Mouse (Mus musculus) forelimb bud, embryonic 11.5 days (tissue): Measurements from ENCODE around the gene Shkbp1.
A peak's percentile ranks its signal among the peaks of the same experiment; 100 is the strongest.

Source experiments
- DNase-seq: peaks from one replicate; pipeline ENCODE4 v3.0.0-alpha.2; 2012; ENCODE audit warnings: low read depth, low spot score

Gene Shkbp1

GRCm38 (mm10) chr7:27366082-27366844, 10.4 kb upstream of the Shkbp1 start:
- DNase-seq = no peak

GRCm38 (mm10) chr7:27364379-27364778, 8.6 kb upstream of the Shkbp1 start:
- no peak for DNase-seq

DNA sequence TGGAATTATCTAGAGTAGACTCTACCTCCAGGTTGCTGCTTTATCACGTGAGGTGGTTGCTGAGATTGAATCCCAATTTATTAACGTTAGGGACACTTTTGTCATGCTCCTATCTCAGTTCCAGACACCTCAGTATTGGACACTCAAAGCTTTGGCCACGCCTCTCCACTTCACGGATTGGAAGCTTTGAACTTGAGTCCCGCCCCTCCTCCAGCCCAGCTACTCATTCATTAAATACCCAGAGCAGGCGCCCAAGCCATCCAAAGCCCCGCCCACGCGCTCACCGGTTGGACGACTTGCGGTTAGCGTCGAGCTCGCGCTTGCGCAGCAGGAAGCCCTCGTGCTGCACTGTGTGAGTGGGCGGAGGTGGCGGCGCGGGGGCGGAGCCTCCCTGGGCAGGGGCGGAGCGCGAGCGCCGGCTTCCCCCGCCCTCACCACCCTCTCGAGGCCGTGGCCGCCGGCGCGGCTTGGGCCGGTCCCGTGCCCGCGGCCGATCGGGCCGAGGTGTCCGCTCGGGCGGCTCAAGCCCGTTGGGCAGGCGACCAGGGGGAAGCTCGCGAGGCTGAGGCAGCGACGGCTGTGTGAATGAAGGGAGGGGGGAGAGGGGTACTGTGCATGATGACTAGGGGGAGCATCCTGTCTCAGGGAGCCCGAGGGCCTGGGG, 5.6 kb upstream of the Shkbp1 start:
- peak; percentile 99 for DNase-seq

GRCm38 (mm10) chr7:27360749-27361148, 4.9 kb upstream of the Shkbp1 start:
- no peak for DNase-seq

GRCm38 (mm10) chr7:27359706-27360358, 4.0 kb upstream of the Shkbp1 start:
- no peak for DNase-seq

DNA sequence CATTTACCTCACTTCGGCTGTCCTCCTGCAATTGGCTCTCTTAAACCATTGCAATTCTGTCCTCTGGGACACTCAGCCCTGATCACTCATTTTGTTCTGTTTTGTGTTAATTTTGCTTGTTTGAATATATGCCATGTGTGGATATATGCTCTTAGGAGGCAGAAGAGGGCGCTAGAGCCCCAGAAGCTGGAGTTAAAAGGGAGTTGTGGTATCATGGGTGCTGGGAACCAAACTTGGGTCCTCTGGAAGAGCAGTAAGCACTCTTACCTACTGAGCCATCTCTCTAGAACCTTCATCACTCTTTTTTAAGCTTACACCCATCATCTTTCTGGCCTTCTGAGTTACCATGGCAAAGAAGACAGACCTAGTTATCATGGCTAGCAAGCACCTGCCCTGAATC, 3.3 kb upstream of the Shkbp1 start:
- no peak for DNase-seq

GRCm38 (mm10) chr7:27357595-27357978, 1.8 kb upstream of the Shkbp1 start:
- no peak for DNase-seq

DNA sequence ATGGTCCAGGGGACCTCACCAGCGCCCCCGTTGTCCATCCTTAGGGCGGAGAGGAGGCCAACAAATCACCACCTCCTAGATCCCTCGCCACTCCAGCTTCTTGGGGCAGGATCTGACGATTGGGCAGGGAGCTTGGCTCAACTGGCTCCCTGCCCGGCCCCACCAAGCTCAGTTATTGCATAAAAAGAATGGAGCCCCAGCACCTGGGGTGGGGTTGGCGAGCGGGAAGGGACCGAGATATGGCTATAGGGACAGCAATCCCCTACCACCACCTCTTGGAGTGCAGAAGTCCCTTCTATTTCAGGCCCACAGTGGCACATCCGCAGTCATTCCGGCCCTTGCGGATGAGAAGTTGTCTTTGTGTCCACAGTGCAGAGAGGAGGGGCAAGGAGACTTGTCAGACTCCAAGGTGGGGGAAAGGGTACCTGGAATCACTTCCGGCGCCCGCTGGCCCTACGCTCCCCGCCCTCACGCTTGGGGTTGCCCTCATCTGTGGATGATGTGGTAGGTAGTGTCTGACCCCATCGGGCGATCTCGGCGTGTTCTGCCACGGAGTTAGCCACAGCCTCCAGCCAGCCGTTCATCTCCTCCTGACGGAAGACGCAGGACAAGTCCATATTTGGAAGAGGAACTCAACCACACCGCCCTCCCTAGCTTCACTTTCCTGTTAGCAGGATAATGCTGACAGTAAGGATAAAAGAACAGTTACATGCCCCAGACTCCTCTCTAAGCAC, 1.2 kb upstream of the Shkbp1 start, which contains the start of gene Gm20479:
Gene Gm20479 (minus strand): TSS at position 559 of the 734 bp plus-strand sequence.
- no peak for DNase-seq

DNA sequence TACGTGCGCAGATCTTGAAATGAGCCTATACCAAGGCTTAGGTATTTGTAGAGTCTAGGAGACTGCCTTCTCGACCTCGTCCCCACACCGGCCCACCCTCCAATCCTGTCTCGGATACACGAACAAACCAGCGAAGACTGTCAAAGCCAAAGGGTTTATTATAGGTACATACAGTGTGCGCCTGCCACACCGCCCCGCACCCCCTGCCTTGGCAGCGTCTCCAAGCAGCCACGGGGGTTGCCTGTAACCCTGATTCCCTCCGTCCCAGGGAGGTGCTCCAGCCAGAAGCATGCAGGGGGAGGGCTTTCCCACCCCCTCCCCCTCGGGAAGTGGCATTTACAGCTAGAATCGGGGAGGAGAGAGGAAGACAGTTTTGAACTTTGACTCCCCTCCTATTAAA, 429 bp upstream of the Shkbp1 start:
- DNase-seq = no peak

GRCm38 (mm10) chr7:27355261-27355660, 558 bp downstream of the Shkbp1 start:
- DNase-seq = no peak

DNA sequence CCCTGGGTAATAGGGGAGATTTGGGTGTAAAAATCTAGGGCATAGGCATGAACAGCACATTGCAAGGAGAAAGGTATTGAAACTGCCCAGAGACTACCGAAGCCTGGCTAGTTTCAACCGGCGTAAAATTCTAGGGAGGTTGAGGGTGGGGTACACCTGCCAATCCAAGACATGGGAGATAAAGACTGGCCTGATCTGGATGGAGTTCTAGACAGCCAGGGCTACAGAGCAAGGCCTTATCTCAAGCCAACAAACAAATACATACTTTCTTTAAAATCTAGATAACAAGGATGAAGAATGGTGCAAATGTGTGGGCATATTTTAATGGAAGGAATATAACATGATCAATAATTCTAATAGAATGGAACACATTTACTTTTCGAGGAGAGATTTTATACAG, 1.0 kb downstream of the Shkbp1 start:
- DNase-seq = no peak

DNA sequence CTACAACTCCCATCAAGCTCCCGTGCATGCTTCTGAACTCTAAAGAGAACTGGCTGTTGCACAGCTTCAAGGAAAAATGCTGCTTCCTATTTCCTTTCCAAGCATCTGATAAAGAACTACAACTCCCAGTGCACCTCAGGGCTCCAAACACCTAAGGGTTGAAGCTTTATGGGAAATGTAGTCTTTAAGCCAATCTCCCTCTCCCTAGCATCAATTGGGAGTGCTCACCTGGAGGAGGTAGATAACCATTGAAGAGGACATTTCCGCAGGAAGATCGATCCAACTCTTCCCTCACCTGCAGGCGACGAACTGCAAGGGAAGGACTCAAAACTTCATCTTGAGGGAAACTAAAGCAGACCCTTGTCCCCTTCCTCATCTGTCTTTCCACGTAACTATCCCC, 1.7 kb downstream of the Shkbp1 start:
- DNase-seq = no peak

- no peak for DNase-seq
Measured at GRCm38 (mm10) chr7:27345444-27345843, 10.4 kb downstream of the Shkbp1 start.

- no peak for DNase-seq
Measured at GRCm38 (mm10) chr7:27342595-27342994, 13.2 kb downstream of the Shkbp1 start.

DNA sequence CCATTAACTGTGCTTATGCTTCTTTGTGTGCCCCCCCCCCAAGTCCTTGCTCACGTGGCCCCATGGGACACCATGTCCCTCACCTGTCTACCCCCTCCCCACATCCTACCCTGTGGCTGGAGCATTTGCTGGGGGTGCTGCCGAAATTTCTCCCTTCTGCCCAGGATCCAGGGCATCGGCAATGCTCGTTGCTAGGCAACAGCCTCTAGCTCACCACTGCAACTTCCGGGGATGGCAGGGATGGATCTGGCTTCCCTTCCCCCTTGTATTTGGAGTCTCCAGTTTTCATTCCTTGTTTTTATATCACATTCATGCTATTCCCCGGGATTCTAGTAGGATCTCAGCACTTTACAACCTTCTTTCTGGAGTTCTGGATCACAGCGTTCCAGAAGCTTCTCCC, 16.3 kb downstream of the Shkbp1 start:
- DNase-seq = no peak

DNA sequence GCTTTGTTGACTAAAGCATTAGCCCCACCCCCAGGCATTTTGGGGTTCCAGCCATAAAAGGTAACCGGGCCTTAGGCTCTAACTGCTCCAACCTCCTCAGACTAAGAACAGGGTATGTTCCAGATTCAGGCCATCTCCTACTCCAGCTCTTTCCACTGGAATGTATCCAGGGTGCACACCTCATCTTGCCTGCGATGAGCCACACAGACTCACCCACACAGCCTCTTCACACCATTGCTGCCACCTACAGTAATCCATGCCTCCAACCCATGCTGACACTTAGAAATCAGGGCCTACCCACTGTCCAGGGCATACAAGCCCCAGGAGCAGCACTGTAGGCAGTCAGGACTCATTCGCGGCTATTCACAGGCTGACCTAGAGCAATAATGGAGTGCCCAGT, 16.7 kb downstream of the Shkbp1 start:
- no peak for DNase-seq

DNA sequence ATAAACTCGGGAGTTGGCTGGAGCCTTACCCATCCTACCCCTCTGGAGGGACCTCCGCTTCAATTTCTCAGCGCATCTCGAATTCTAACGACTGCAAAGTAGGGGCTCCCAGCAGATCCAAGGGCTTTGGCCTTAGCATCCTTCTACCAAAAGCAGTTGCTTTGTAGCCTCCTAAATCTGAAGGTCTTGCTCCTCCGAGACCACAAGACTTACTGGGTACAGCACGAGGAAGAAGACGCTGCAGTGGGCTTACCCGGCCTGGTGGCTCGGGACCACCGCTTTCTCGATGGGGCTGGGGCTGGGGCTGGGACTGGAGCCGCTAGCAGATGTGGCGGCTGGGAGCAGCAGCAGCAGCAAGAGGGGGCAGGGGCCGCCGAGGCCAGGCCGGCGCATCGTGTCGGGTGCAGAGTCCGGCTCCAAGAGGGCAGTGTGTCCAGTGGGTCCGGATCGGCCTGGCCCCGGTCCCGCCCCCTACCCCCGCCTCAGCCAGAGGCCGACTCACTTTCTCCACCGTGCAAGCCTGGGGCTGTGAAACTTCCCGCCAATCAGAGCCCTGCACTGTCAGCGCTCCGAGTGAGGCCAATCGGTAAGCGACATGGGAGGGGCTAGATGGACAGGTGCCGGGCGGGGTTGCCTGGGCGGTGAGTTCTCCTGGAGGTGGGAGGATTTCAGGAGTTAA, 18.5 kb downstream of the Shkbp1 start, which contains the start of gene Ltbp4:
Gene Ltbp4 (minus strand): TSS at position 518 of the 679 bp plus-strand sequence.
- DNase-seq = peak; percentile 77

DNA sequence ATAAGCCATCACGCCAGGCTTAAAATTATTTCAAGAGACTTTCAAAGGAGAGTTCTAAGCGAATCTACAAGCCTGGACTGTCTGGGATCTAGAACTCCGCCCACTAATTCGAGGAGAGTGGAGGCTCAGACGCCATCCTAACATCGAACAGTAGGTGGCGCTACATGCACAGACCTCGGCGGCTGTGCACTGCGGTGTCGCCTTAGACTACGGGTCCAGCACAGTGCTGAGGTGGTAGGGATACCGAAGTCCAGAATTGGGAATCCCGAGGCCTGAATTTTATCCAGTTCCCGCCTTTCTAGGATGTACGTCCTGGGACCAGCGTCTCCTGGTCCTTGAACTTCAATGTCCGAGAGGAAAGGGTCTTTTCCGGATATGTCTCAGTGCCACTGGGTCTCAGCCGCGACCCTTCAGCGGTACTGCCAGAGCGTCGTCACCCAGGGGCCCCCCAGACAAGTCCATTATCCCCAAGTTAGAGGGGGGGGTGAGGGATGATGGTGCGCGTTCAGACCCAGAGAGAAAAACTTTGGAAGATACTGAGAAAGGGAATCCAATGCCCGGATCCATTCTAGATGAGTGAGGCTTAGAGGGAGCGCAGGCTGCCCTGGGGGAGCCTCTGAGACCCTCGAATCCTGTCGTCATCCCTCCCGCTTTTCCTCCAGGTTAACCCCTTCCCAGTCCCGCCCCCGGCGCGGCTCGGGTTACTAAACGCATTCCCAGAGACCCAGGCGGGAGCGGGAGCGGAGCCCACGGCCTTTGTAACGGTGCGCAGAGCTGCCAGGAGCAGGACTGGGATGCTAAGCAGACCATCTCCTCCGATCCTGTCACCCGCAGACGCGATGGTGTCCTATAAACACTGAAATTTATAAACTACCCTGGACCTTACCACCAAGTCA, 19.6 kb downstream of the Shkbp1 start:
- peak; percentile 94 for DNase-seq

DNA sequence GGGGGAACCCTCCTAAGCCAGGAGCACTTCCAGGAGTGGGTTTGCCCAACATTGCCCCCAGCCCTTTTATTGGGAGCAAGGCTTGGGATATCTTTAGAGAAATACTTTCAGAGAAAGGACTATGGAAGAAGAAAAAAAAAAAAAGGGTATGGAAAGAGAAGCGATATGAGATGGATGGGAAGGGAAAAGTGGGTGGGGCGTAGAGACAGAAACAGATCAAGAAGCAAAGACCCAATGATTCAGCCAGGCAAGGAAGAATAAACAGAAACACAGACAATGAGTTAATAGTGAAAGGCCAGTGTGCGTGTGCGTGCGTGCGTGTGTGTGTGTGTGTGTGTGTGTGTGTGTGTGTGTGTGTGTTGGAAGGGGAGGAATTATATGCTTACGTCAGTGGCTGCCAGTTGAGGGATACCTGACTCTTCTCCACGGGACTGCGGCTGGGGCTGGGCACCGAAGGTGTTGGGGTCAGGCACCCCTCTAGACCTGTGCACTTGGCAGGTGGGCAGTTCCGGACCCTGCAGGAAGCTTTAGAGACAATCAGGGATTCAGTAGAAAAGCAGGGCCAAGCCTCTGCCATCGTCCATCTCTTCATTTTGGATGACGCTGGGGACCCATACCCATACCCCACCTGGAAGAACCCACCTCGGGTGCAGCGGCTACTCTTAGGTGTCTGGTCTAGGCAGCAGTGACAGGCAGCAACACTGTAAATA, 20.7 kb downstream of the Shkbp1 start:
- DNase-seq = no peak
